Mouse (Mus musculus) E14TG2a.4 (cell line): ENCODE results near the gene Hist1h2ae.
"Not testable (repeated sequence)": the region's sequence is repeated elsewhere in the genome, so short reads cannot be mapped to it uniquely, and the experiment has no call there.

Source experiments
- H3K27me3 ChIP-seq: 2 replicates; pipeline ENCODE4 v1.6.1; 2014; ENCODE audit warnings: low read length, control low read depth; ENCODE audit not compliant: insufficient read depth
- H3K36me3 ChIP-seq: 2 replicates; pipeline ENCODE4 v1.6.1; 2014; ENCODE audit warnings: low read length, control low read depth; ENCODE audit not compliant: insufficient read depth
- H3K4me1 ChIP-seq: replicated peaks from 2 replicates; pipeline ENCODE4 v1.6.1; 2014; ENCODE audit warnings: low read depth, low read length, control low read depth
- H3K4me3 ChIP-seq: replicated peaks from 2 replicates; pipeline ENCODE4 v1.5.1; 2014; ENCODE audit warnings: mild to moderate bottlenecking, low read length
- H3K9me3 ChIP-seq: 2 replicates; pipeline ENCODE4 v1.6.1; 2014; ENCODE audit warnings: low read length, control low read depth
- CTCF ChIP-seq: conservative IDR thresholded peaks from 2 replicates; pipeline ENCODE4 v1.5.1; 2014; ENCODE audit warnings: low read length
- NANOG ChIP-seq: IDR thresholded peaks from 2 replicates; pipeline ENCODE4 v1.6.1; 2014; ENCODE audit warnings: borderline replicate concordance, low read length, mixed read lengths
- POU5F1 ChIP-seq: IDR thresholded peaks from 2 replicates; pipeline ENCODE4 v1.6.1; 2014; ENCODE audit warnings: low read length, borderline replicate concordance

Hist1h2ae gene

DNA sequence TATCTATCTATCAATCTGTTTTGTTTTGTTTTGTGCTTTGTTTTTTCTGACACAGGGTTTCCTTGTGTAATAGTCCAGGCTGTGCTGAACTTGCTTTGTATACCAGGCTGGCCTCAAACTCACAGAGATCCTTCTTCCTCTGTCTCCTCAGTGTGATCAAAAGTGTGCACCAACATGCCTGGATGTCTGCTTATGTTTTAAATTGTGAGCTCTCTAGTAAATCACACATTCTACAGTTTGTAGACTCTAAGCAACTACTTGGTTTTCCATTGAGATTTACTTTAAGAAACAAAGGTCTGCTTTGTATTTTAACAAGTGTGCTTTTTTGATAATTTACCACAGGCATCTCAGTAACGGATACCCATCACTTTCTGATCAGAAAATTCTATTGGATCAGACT is 6.8 kb upstream of the Hist1h2ae start:
- H3K4me3 ChIP-seq = no peak overlapping the region
- H3K36me3 ChIP-seq = no peaks in the 10 kb centered on the region
- H3K27me3 ChIP-seq = no peaks in the 10 kb centered on the region
- TF ChIP-seq CTCF = no peak
- TF ChIP-seq POU5F1 = no peak
- TF ChIP-seq NANOG = no peak
- no peaks in the 10 kb centered on the region for H3K9me3 ChIP-seq
- peaks cover 33% of the 10 kb centered on the region for H3K4me1 ChIP-seq

GRCm38 (mm10) chr13:23576906-23577639 is 6.1 kb upstream of the Hist1h2ae start:
- H3K4me1 ChIP-seq = peaks cover 34% of the 10 kb centered on the region
- peak overlapping the region; percentile 78 for H3K4me3 ChIP-seq
- no peaks in the 10 kb centered on the region for H3K27me3 ChIP-seq
- H3K36me3 ChIP-seq = no peaks in the 10 kb centered on the region
- TF ChIP-seq NANOG (no peak), CTCF (no peak), POU5F1 (no peak)
- no peaks in the 10 kb centered on the region for H3K9me3 ChIP-seq

DNA sequence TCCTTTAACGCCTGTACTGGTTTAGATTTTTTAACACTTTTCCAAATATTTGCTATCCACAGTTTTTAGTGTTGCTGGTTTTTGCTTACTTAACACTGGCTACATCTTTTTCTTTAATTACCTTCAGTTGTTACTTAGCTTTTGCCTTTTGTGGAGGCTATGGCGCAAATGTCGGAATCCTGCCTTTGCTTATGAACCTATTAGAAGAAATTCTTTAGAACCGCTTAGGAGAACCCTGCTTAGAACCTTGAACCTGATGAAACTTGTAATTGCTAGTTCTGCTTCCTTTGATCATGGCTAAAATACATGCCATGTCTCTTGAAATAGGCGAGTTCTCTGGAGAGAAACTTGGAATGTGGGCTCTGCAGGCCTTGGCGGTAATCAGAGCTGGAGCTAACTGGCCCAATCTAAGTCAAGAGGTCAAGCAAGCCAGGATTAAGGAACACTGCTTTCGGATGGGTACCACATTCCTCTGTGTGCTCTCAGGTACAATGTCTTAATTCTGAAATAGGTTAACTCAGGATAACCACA is 5.4 kb upstream of the Hist1h2ae start:
- Histone ChIP-seq H3K9me3 (no peaks in the 10 kb centered on the region), H3K36me3 (no peaks in the 10 kb centered on the region), H3K4me1 (peaks cover 34% of the 10 kb centered on the region), H3K27me3 (no peaks in the 10 kb centered on the region), H3K4me3 (peak overlapping the region; percentile 78)
- no peak for TF ChIP-seq NANOG
- no peak for TF ChIP-seq CTCF
- no peak for TF ChIP-seq POU5F1

GRCm38 (mm10) chr13:23575864-23576313 is 4.9 kb upstream of the Hist1h2ae start:
- H3K9me3 ChIP-seq, H3K27me3 ChIP-seq, H3K36me3 ChIP-seq: not testable (repeated sequence)
- H3K4me3 ChIP-seq = peak overlapping the region; percentile 78
- H3K4me1 ChIP-seq = peaks cover 32% of the 10 kb centered on the region

DNA sequence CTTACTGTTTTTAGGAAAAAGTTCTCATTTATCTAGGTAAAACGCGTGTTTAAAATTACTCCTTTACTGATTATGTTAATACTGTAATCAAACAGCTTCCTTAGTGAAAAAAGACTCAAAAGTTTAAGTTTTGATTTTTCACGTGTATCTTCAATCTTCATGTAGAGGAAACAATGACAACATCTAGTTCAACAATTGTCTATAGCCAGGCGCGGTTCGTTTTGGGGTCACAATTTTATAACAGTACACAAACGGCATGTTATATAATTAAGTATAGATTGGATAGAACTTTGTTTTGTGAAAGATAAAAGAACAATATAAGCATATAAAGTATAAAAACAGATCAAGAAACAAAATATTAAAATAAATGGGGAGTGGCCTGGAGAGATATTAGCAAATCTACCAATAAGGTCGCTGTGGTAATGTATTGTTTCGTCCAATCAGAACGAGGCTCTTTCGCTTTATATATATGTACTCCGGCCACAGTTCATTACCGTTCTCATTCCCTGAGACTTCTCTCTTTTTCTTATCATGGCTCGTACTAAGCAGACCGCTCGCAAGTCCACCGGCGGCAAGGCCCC is 4.3 kb upstream of the Hist1h2ae start, which contains the start of gene Hist1h3d:
Gene Hist1h3d (plus strand): TSS at position 493 of the 581 bp plus-strand sequence.
- Histone ChIP-seq H3K27me3 (no peaks in the 10 kb centered on the region), H3K36me3 (no peaks in the 10 kb centered on the region), H3K4me1 (peaks cover 27% of the 10 kb centered on the region), H3K9me3 (no peaks in the 10 kb centered on the region), H3K4me3 (peak within 1 kb of the TSS; percentile 78)
- peak; percentile 15; the same call in 1 of the 2 replicates for TF ChIP-seq NANOG
- TF ChIP-seq POU5F1 = no peak

DNA sequence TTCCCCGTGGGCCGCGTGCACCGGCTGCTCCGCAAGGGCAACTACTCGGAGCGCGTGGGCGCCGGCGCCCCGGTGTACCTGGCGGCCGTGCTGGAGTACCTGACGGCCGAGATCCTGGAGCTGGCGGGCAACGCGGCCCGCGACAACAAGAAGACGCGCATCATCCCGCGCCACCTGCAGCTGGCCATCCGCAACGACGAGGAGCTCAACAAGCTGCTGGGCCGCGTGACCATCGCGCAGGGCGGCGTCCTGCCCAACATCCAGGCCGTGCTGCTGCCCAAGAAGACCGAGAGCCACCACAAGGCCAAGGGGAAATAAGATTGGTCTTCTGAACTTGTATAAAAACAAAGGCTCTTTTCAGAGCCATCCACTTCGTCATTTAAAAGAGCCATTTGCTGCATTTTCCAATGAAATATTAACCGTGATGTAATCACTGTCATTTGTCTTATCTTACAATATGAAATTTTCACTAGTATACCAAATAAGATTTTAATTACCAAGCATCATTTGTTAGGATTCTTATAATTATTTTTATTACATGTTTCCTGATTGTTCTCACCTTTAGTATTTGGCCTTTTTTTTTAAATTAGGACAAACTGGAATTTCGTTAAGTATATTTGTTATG is 3.6 kb upstream of the Hist1h2ae start:
- peak overlapping the region; percentile 78 for H3K4me3 ChIP-seq
- H3K9me3 ChIP-seq, H3K36me3 ChIP-seq, H3K27me3 ChIP-seq: not testable (repeated sequence)
- peaks cover 24% of the 10 kb centered on the region for H3K4me1 ChIP-seq

DNA sequence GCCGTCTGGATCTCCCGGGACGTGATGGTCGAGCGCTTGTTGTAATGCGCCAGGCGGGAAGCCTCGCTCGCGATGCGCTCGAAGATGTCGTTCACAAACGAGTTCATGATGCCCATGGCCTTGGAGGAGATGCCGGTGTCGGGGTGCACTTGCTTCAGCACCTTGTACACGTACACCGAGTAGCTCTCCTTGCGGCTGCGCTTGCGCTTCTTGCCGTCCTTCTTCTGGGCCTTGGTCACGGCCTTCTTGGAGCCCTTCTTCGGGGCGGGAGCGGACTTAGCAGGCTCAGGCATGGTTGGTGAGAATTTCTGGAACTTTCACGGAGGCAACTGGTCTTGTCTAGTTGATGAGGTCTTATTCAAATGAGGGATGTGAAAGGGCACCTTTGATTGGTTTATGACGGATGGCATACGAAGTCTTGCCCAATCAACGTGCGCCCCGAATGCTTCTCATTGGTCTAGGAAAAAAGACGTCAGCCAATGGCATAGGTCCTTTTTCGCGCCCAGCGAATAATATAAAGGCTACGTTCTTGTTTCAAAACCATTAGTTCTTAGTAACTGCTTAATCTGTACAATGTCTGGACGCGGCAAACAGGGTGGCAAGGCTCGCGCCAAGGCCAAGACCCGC is 3.0 kb upstream of the Hist1h2ae start, which contains the start of the genes Hist1h2bf and Hist1h2ad:
Gene Hist1h2bf (minus strand): TSS at position 299 of the 627 bp plus-strand sequence.
Gene Hist1h2ad (plus strand): TSS at position 484 of the 627 bp plus-strand sequence.
- Histone ChIP-seq H3K4me3 (peak within 1 kb of the TSS; percentile 78), H3K4me1 (peaks cover 24% of the 10 kb centered on the region)
- not testable (repeated sequence) for H3K27me3 ChIP-seq, H3K36me3 ChIP-seq, H3K9me3 ChIP-seq

DNA sequence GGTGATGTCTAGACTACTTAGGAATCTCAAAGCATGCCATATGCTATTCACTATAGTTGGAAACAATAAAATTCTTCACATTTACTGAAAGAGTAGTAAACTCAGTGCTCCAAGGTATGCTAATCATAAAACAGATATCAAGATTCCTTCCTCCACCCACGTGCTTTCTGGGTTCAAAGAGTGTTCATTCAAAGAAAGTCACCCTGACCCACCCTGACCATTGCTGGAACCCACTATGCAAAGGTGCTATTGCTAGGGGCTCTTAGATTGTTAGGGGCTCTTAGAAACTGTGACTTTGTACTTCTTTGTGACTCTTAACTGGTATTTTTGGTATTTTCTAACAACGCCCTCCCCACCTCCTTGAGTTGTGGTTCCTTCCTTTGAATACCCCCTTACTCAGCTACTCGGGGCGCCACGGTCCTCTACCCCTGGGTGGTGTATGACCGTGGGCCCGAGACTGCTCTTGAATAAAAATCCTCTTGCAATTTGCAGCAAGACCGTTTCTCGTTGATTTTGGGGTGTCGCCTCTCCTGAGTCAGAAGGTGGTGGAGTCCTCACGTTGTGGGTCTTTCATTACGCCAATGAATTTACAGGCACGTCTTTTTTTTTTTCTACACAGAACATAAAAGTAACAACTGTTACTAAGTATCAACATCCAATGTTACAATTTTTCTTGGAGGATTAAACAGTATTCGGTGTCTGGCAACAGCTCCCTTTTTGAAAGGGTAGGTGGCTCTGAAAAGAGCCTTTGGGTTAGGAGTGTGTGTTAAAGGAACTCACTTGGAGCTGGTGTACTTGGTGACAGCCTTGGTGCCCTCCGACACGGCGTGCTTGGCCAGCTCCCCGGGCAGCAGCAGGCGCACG is 2.2 kb upstream of the Hist1h2ae start:
- Histone ChIP-seq H3K4me1 (peaks cover 24% of the 10 kb centered on the region), H3K4me3 (peak overlapping the region; percentile 65)
- H3K36me3 ChIP-seq, H3K9me3 ChIP-seq, H3K27me3 ChIP-seq: not testable (repeated sequence)
